Mouse (Mus musculus): Measurements from ENCODE around the gene Erfe.

DNA sequence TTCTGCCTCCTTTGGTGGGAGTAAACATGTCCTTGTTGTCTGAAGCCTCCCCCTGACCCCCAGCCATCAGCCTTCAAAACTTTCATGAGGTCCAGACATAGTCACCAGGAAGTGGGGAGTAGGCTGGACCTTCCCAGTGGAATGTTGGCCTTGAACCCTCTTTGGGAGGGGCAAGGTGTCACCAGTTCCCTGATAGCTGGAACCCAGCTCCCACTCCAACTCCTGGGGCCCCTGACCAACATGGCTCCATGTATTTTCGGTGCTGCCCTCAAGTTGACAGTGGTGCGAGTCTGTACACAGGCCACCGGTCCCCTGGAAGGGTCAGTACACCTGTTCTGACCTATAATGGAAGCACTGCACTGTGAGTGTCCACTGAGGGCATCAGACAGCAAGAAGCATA lies 1.1 kb downstream of the Erfe start:
- TF ChIP-seq CTCF (IDR thresholded peaks at IDR 0.05) = no peak
- TF ChIP-seq EP300 (IDR thresholded peaks at IDR 0.05) = no peak

Data from lung, postnatal 0 days (tissue).